Mouse (Mus musculus) forebrain, embryonic 13.5 days (tissue): ENCODE results near the gene Bbc3. TPM values are rescaled to one million over a fixed set of nuclear protein-coding genes. Genes with fewer than 3 reads are reported as not detected.

Experiments
- ATAC-seq: fragments of 200-750 bp; cut with Nextera tagmentation; 2 replicates; pipeline ENCODE4 v1.8.0; 2017
- H3K27ac ChIP-seq: fragments of 300-500 bp; sonication (generic); 2 replicates; pipeline ENCODE4 v1.5.1; 2015; ENCODE audit warnings: inconsistent platforms, mild to moderate bottlenecking, moderate library complexity
- H3K27me3 ChIP-seq: fragments of 300-500 bp; sonication (generic); 2 replicates; pipeline ENCODE4 v1.6.1; 2015; ENCODE audit warnings: mild to moderate bottlenecking, inconsistent platforms
- H3K36me3 ChIP-seq: fragments of 300-500 bp; sonication (generic); 2 replicates; pipeline ENCODE4 v1.6.1; 2015; ENCODE audit warnings: mild to moderate bottlenecking, inconsistent platforms; ENCODE audit not compliant: poor library complexity, severe bottlenecking
- H3K4me1 ChIP-seq: fragments of 300-500 bp; sonication (generic); 2 replicates; pipeline ENCODE4 v1.6.1; 2015; ENCODE audit warnings: inconsistent platforms
- H3K4me2 ChIP-seq: fragments of 300-500 bp; sonication (generic); 2 replicates; pipeline ENCODE4 v1.6.1; 2015; ENCODE audit warnings: inconsistent platforms, mild to moderate bottlenecking, moderate library complexity
- H3K4me3 ChIP-seq: fragments of 300-500 bp; sonication (generic); 2 replicates; pipeline ENCODE4 v1.5.1; 2015; ENCODE audit warnings: mild to moderate bottlenecking, inconsistent platforms
- H3K9ac ChIP-seq: fragments of 300-500 bp; sonication (generic); 2 replicates; pipeline ENCODE4 v1.6.1; 2015; ENCODE audit warnings: mild to moderate bottlenecking, inconsistent platforms
- H3K9me3 ChIP-seq: fragments of 300-500 bp; sonication (generic); replicated peaks from 2 replicates; pipeline ENCODE4 v1.6.1; 2016; ENCODE audit warnings: inconsistent platforms
- WGBS: fragments of 180-500 bp; shearing (Covaris S2); methylation state at CpG from one replicate; pipeline ENCODE4 v1.1.7; 2015; 5-methylcytosine and 5-hydroxymethylcytosine counted together
- polyA plus RNA-seq: library from polyadenylated mRNA; unstranded; fragments of >200 nt; fragmentation: Nextera tagmentation; extraction: Ambion mirVana; gene quantifications from 2 replicates; pipeline ENCODE4 v1.2.1, GENCODE M21; 2015

Bbc3 gene
- polyA plus RNA-seq, 1 experiment from 2014 or later: 12.2 TPM

DNA sequence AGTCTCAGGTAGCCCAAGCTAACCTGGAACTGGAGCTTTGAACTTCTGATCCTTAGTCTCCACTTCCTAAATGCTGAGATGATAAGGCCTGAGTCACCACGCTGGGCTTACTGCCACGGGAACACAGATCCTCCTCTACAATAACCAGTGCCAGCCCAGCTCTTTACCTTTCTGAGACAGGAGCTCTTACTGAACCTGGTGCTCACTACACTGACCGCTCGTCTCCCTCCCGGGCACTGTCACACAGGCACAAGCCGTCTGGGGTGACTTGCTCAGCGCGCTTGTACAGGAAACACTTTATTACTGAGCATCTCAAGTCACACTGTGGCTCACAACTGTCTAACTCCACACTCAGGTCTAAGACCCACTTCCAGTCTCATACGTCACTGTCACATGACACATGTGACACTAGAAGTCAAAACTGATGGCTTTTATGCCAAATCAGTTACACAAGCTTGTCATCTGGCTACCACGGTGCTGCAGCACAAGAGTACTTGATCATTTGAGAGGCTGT lies 58.0 kb downstream of the Bbc3 start:
- Histone ChIP-seq H3K27ac (peak overlapping the region; percentile 63), H3K4me1 (peaks cover 26% of the 10 kb centered on the region), H3K9me3 (no peaks in the 10 kb centered on the region), H3K9ac (no peak overlapping the region), H3K36me3 (peaks cover 90% of the 10 kb centered on the region), H3K4me2 (no peak overlapping the region), H3K27me3 (no peaks in the 10 kb centered on the region), H3K4me3 (no peak overlapping the region)
- 62% methylated on average over 10 of the region's 10 CpGs for WGBS
- no peak for ATAC-seq

- peaks cover 91% of the 10 kb centered on the region for H3K36me3 ChIP-seq
- no peak overlapping the region for H3K27ac ChIP-seq
Measured at GRCm38 (mm10) chr7:16366669-16367068, 58.5 kb downstream of the Bbc3 start.

More at GRCm38 (mm10) chr7:16366669-16367068, 58.5 kb downstream of the Bbc3 start:
- no peaks in the 10 kb centered on the region for H3K27me3 ChIP-seq
- H3K9me3 ChIP-seq: no peaks in the 10 kb centered on the region
- WGBS: 78% methylated on average over 4 of the region's 4 CpGs
- no peak for ATAC-seq
- H3K4me3 ChIP-seq: no peak overlapping the region
- H3K4me2 ChIP-seq: no peak overlapping the region
- peaks cover 26% of the 10 kb centered on the region for H3K4me1 ChIP-seq
- no peak overlapping the region for H3K9ac ChIP-seq

Other genes with a start within 250 kb of the Bbc3 start
- not detected in 2 replicates for gene Zfp541, start 246.6 kb upstream of the Bbc3 start, polyA plus RNA-seq
- gene Napa, start 209.9 kb upstream of the Bbc3 start, polyA plus RNA-seq: 166 and 186 TPM in 2 replicates
- gene Kptn, start 188.5 kb upstream of the Bbc3 start, polyA plus RNA-seq: 37.2 and 38.4 TPM in 2 replicates
- gene Slc8a2, start 178.6 kb upstream of the Bbc3 start, polyA plus RNA-seq: 0.67 and 0.68 TPM in 2 replicates
- 96.9 and 104 TPM in 2 replicates for gene Meis3, start 133.3 kb upstream of the Bbc3 start, polyA plus RNA-seq
- gene Dhx34, start 86.4 kb upstream of the Bbc3 start, polyA plus RNA-seq: 13.7 and 17.1 TPM in 2 replicates
- gene C5ar2, start 64.2 kb upstream of the Bbc3 start, polyA plus RNA-seq: 0.06 TPM in 1 of 2 replicates, not detected in the other
- gene C5ar1, start 48.9 kb upstream of the Bbc3 start, polyA plus RNA-seq: 0.57 and 1.2 TPM in 2 replicates
- 14.0 and 15.5 TPM in 2 replicates for gene Inafm1, start 34.8 kb upstream of the Bbc3 start, polyA plus RNA-seq
- gene Ccdc9, start 21.6 kb upstream of the Bbc3 start, polyA plus RNA-seq: 25.2 and 32.2 TPM in 2 replicates
- 355 and 370 TPM in 2 replicates for gene Sae1, start 79.4 kb downstream of the Bbc3 start, polyA plus RNA-seq
- 19.5 and 20.5 TPM in 2 replicates for gene Zc3h4, start 92.5 kb downstream of the Bbc3 start, polyA plus RNA-seq
- gene Tmem160, start 144.4 kb downstream of the Bbc3 start, polyA plus RNA-seq: 55.7 and 56.4 TPM in 2 replicates
- gene Npas1, start 169.3 kb downstream of the Bbc3 start, polyA plus RNA-seq: 2.1 and 3.4 TPM in 2 replicates